Mouse (Mus musculus): ENCODE data around the gene Dpp4.
A peak's percentile ranks its signal among the peaks of the same experiment; 100 is the strongest.

Dpp4 gene

DNA sequence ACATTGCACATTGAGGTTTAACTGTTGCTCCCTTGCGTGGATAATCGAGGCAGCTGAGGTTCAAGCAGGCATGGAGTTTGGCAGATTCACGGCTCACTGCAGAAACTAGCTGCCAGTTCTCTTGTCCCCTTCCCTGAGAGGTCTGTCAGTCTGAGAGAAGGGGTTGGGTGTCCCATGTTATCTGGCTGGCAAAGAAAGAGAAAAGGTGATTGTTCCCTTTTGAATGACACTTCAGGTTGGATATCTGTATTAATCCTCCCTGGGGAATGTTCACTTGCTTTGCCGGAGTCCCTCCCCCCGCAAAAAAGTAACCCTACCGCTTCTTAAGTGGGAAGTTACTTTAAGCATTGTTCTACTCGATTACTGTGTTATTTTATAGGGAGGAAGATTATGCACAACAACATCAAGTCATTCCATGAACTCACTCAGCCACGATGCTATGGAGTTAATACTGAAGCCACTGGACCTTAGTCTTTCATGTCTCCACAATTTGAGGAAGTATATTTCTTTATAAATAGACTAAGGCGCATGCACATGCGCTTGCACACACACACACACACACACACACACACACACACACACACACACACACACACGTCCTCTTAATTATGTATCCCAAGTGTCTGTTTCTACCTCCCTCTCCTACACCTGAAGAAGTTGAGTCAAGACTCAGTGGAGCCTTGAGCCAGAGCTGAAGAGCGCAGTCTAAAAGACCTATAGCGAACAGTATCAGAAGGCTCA is at the start of gene Dpp4:
Dpp4 (minus strand) TSS at position 151 of the 741 bp plus-strand sequence.
- DNase-seq, result no peak

- no peak for DNase-seq
Measured at GRCm38 (mm10) chr2:62460815-62461450, 48.9 kb upstream of the Dpp4 start.

DNA sequence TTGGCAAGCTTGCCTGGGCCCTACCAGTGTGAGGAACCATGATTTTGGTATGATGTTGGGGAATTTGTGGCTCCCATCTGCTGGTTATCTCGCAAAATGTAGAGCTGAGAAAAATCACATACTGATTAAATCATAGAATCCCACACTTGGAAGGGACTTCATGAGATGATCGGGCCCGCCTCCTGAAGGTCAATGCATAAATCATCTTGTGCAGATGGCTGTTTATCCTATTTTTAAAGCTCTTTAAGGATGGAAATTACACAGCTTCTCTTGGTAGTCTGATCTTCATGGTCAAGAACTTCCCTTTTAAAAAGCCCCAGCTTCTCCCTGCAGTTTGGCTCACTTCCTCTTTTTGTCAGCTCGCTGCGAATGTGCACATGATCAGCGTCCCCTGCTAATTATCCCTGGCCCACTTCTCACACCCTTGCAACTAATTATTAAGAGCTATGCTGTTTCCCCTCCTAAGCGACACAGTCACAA is 48.2 kb upstream of the Dpp4 start:
- DNase-seq, result no peak

DNA sequence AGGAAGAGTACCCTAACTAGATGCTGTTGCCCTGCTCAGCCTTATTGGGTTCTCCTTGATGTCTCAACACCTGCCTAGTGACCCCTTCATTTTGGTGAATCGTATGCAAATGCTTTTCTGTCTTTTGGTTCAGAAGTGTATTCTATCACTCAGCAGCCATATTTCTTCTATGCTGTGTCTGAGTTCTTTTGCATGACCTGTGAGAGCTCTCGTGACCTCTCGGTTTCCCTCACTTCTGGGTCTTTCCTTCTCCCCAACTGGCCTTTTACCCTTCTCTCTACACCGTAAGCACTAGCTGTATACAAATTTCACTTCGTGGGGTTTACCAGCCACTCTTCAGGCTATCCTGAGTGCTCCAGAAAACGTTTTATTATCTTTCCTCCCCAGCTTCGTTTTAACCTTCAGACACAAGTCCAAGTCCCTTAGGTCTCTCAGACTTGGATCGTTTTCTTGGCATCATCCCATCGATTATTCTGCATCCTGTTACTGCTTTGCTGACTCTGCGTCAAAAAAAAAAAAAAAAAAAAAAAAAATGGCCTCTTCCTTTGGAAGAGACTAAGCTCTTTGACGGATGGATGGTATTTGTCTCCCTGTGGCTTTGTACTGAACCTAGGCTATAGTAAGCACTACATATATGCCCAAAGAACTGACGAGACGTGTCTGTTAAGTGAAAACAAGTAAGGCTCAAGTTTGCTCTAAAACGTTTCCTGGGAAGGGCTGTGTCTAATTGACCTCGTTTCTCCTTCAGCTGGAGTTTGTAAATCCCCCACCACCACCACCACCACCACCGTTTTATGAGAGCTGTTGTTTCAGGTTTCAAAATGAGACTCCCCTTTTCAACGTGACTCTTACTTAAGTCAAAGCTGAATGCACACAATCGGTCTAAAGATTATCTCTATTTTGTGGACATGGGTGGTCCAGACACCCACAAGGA is 47.5 kb upstream of the Dpp4 start:
- no peak for DNase-seq

DNA sequence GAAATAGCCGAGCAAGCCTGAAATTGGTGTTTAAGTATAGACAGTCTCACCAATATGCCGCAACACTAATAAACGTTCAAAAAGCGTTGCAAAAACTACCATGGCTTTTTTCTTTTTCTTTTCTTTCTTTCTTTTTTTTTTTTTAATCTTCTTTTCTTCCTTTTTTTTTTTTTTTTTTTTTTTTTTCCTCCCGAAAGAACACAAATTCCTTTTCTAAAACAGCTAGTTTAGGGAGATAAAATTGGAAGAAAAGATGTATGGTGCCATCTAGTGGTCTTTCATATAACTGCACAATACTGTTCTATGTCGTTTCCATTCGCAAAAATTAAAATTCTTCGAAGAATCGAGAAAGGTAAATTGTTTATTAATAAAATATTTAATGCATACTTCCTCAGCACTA is 46.0 kb upstream of the Dpp4 start:
- DNase-seq, result no peak

- DNase-seq, result no peak
Measured at GRCm38 (mm10) chr2:62454991-62455390, 43.0 kb upstream of the Dpp4 start.

DNA sequence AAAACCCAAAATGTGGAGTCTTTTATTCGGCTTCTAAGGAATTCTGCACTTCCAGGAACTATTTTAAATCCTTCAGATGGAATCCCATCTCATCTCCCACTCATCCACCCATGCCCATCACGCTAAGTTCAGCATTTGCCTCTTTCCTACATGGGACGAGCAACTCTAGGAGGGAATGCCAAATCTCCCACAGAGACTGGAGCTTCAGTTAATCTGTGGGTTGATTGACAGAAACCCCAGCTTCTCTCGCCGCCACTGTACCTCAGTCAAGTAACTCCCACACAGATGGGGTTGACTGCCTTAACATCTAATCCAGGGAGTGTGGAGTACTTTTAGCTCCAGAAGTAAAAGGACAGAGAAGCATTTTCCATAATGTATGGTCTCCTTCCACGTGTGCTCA is 42.0 kb upstream of the Dpp4 start:
- no peak for DNase-seq

DNA sequence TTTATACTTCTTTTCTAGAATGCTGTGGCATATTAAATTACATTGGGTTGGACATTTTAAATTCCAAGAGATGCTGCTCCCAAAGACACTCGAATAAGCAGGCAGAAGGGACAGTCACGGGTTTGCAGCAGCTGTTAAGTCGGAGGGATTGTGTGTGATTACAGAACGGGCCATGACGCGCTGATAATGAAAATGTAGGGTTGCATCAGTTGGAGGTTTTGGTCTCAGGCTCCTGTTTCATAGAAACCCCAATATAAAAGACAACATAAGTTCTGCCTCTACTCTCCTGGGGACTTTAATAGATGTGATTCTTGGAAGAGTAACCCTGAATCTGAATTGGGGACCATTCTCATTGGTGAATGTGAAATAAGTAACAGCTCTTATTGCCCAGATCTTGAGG is 38.3 kb upstream of the Dpp4 start:
- no peak for DNase-seq

- DNase-seq, result no peak
Measured at GRCm38 (mm10) chr2:62449692-62450346, 37.8 kb upstream of the Dpp4 start.

DNA sequence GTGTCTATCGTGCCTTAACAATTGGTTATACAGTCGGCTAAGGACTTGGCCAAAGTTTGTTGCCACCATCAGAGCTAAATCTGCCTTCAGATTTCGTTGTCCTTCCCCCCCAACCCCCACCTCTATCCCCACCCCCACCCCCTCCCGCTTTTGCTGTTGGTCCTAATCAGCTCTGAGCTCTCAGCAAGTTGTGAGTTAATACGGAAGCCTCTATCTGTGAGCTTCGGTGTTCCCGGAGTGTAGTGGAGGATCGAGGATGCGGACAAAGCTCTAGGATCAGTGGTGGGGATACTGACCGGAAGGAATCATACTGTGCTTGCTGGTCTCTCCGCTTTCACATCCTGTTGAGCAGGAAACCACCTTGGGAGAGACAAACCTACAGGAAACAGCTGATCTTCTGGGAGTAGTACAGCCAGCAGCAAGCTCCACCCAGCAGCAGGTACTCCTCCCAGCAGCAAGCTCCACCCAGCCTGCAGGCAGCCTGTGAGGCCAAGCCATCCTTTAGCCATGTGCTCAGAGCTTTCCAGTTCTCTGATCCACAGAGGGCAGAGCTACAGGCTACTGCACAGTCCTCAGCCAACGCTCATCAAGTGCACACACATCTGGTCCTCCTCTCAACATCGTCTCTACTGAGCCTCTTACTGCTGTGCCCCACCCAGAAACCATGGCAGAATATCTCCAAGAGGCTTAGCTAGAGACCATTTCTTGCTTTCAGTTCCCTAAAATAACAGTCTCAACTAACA is 28.9 kb upstream of the Dpp4 start:
- DNase-seq, result no peak

DNA sequence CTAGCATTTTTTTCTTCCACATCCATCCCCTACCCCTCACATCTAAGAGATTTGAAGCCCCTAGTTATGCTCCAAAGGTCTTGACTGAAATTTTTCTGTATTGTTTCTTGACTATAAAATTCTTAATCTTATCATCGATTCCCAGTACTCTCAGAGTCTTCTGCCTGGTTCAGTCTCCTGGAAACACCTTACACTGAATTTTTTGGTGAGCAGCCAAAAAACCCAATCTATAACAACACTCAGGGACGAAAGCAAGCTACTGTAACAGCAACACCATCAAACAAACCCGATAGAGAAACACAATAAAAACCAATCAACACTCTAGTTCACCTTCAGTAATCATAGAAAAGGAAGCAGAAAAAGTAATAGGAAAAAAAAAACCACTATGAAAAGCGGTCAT is 28.1 kb upstream of the Dpp4 start:
- no peak for DNase-seq

DNA sequence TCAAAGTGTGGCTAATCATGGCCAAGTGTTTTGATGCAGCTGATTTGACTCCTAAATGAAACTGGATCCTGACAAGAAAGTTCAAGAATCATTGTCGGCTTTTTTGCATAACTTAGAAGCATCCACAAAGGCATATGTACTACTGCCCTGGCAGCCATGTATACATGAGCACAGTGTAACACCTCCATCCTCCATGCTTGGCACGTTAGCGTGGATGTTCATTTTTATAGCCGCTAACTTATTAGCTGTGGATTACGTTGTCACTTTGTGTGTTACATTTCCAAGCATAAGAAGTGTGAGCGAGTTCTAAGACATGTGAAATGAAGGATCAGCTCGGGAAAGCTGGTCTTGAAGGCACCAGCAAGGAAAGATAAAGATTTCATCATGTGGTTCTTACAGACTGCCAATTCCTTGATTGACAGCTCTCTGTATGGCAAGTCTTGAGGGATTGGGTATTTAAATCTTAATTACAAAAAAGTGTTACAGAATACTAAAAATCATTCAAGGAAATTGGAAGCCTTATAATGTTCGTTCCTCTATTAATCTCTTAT is 19.3 kb upstream of the Dpp4 start:
- DNase-seq, result no peak

DNA sequence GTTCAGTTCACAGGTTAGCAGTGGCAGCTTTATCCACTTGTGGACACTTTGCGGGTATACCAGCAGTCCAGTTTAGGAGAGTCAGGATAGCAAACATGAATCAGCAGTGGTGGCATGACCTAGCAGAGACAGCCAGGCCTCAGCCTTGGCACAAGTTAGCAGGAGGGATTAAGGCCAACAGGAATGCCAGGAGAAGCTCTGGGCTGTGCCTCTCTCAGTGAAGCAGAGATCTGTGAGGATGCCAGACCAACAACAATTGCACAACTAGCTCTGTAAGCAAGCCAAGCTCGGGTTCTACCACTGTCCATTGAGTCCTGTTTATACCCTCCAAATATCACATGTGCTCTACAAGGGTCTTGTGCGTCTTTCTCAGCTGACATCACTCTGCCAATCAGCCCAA is 13.9 kb upstream of the Dpp4 start:
- no peak for DNase-seq

- DNase-seq, result no peak
Measured at GRCm38 (mm10) chr2:62423343-62423776, 11.3 kb upstream of the Dpp4 start.

DNA sequence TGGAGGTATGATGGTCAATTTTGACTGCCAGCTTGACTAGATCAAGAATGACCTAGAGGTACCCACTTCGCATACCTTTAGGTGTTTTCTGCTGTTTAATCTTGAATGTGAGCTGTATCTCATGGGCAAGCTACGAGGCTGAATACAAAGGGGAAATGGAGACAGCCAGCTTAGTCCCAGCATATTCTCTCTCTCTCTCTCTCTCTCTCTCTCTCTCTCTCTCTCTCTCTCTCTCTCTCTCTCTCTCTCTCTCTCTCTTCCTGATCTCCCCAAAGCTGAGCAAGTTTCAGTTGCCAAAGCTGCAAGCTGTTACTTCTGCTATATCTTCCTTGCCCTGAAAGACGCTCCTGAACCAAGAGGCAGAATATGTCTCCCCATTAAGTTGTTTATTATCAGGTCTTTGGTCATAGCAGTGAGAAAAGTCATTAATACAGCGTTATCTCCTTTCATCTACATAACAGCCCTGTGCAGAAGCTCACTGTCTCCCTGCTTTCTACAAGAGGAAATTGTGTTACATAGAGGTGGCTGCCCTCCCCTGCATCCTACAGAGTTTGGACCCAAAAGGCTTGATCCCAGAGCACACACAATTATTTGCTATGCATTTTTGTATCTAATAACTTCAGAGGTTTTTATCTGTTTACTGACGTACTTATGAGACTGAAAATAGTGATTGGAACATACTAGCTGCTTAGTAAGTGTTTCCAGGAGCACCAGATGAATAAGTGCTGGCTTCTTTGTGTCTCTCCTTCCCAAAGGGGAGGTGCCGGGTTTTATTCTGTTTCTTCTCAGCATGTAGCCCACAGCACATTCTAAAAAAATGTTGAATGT is 10.7 kb upstream of the Dpp4 start:
- DNase-seq, result no peak

- DNase-seq, result no peak
Measured at GRCm38 (mm10) chr2:62421229-62421628, 9.2 kb upstream of the Dpp4 start.

- DNase-seq, result no peak
Measured at GRCm38 (mm10) chr2:62420045-62420444, 8.0 kb upstream of the Dpp4 start.

GRCm38 (mm10) chr2:62417233-62417632 is 5.2 kb upstream of the Dpp4 start:
- no peak for DNase-seq

DNA sequence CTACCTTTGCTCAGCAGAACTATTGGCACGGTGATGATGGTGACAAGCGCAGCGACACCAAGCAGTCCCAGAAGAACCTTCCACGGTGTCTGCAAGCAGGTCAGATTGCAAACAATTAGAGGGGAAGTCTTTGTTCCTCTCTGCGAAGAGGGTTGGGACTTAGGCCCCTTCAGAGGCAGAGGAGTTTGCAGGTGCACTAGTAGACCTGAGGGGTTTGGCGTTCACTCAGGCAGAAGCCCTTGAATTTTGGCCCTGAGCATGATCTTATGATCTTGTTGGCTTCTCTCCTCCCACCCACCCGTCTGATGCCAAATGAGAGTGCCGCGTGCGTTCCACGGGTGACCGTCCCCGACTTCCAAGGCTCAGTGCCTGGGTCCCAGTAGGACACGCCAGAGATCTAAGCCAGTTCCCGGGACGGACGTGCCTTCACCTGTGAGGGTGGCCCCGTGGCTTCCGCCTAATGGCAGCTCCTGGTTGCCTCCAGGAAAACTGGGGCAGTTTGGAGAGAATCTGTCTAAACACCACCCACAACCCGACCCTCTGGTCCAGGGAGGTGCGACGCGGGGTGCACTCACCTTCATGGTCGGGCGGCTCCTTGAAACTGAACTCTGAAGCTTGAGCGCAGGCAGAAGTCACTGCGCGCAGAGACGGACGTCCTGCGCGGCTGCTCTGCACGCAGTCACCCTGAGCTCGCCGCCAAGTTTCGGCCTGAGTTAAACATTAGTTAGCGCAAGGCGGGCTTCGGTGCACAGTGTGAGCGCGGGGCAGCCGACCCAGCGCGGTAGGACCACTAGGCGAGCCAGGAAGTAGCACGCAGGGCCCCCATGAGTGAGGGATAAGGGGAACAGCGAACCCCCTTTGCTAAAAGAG is 585 bp downstream of the Dpp4 start:
- DNase-seq, result peak; percentile 75 to 81

DNA sequence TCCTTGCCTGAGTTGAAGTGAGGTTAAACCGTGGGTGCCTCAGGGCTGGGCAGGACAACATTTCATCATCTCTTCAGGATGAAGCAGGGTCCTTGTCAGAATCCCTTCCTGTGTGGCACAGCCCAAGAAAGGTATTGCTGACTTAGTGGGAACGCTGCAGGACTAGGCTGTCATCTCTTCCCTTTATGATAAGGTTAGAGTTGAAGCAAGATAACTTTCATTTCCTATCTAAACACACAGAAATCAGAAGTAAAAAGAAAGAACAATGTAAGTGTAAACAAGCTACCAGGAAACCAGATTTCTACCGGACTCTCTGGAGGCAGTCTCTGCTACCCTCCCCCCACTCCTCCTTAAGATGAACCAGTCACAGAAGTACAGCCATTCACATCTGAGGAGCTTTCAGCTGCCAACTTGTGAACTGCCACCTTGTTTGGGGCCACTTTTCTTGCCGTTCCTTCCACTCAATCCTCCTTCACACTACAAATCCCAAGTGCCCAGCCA is 3.3 kb downstream of the Dpp4 start:
- DNase-seq, result no peak
